Mouse (Mus musculus) ovary, adult 10 weeks (tissue): Measurements from ENCODE around the gene Dhx33. TPM values are rescaled to one million over a fixed set of nuclear protein-coding genes. Genes with fewer than 3 reads are reported as not detected.

Experiments
- polyA plus RNA-seq: library from polyadenylated mRNA; stranded (reverse); fragments of 350-450 nt; fragmentation: Illumina TruSeq; extraction: RNeasy Lipid Tissue Mini Kit (QIAGEN cat#74804); gene quantifications from one replicate; pipeline ENCODE4 v1.2.3, GENCODE M21; 2014

The Dhx33 gene
- polyA plus RNA-seq: 25.5 TPM

DNA sequence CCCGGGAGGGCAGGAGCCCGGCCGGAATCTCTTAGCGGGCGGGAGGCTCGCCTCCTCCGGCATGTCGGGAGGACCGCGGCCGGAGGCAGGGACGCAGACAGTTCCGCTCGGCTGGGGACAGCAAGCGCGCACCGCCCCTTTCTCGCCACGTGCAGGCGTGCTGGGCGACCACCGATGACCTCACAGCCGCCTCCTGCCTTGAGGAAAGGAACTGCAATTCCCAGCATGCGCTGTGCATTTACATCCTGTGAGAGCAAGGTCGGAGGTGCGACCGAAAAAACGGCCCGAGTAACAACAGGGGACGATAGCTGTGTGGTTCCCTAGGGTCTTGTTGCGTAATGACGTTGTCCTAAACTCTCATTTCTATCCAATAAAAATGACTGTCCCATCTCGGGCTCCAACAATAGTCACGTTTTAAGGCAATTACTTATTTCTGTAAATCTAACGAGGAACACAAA, at the start of gene Dhx33:
Gene Dhx33, minus strand, starts transcription at position 122 of the 458 bp plus-strand sequence.

DNA sequence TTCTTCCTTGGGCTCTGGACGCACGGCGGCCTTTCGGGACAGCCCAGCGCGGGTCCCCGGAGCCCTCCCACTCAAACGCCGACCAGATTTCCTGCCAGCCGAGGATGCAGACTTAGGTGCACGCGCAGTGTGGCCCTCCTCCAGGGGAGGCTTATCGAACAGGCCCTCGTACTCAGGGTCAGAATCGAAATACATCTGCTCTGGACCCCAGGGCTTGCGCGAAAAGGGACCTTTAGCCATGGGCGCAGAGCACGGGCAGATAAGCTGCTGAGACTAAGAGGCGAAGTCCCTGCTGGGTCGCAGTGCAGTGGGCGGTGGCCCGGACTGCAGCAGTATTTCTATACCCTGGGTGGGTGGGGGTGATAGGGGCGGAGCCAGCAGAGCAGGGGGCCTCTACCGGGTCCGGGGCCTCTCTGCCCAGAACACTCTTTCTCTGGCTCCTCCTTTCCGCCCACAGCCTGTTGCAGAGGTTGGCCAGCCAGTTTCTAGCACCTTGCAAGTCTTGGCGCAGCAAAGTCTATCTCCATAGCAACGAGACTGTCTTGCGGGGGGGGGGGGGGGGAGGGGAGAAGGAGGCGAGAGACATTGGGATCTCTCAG, 29.0 kb upstream of the Dhx33 start, which contains the start of gene 6330403K07Rik:
Gene 6330403K07Rik, minus strand, starts transcription at position 351 of the 599 bp plus-strand sequence.

DNA sequence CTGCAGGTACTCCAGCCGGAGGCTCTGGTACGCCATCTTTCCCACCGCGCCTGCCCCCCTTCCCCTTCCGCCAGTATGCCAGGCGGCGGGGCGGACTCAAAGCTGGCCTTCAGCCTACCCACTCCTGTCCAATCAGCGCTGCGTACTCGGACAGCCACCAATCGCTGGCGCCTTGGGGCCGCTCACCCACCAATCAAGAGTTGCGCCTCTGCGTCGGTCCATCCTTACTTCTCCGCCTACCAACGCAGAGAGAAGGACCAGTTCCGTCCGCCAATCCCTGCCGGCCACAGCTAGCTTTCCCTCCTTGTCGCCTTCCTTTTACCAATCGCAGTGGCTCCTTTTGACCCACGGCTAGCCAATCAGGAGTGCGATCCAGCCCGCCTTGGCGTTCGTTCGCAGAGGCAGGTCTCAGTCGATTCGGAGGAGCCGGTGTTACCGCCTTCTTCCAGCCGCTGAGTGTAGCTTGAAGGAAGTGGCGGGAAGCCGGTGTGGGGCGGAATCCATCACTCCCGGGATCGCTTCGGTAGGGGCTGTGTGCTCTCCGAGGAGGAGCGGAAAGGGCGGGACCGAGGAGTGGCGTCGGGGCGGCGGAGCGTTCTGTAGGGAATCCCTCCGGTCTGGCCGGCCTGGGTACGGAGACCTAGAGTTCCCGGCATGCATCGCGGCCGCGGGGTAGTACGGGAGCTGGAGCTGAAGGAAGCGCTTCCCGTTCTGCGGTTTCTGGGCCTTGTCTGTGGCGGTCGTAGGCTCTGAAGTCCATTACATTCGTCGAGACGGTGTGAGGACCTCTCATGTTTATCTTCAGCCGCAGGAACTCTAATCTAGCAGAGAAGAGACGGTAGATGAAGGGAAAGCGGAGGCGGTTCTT, 15.2 kb upstream of the Dhx33 start, which contains the start of the genes Mis12 and Derl2:
Gene Mis12, plus strand, starts transcription at position 411 of the 868 bp plus-strand sequence.
Gene Derl2, minus strand, starts transcription at position 641 of the 868 bp plus-strand sequence.

DNA sequence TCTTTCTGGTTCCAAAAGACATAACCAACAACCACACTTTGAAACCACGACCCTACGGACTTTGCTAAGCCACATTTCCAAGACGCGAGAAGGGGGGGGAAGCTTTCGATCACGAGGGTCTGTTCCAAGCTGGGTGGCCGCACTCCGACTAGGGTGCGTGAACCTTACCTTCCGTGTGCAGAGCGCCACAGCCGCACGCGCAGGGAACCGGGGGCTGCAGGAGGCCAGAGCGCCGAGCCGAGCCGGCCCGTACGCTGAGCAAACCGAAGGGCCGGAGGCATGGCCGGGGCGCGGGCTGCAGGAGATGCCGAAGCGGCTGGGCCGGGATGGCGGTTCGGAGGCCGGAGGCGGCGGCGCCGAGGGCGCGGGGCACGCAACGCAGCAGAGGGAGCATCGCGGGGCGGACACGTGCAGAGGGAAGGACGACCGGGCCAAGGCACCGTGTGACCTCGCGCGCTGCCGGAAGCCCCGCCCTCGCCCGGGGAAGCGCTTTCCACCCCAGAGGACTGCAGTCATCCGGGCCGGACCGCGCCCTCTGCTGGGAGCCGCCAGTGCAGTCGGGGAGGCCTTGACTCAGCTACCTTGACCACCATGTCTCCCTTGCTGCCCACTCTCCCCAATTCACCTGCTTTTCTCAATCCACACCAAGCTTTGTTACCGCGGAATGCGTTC, 21.5 kb downstream of the Dhx33 start, which contains the start of gene C1qbp:
Gene C1qbp, minus strand, starts transcription at position 470 of the 672 bp plus-strand sequence.

DNA sequence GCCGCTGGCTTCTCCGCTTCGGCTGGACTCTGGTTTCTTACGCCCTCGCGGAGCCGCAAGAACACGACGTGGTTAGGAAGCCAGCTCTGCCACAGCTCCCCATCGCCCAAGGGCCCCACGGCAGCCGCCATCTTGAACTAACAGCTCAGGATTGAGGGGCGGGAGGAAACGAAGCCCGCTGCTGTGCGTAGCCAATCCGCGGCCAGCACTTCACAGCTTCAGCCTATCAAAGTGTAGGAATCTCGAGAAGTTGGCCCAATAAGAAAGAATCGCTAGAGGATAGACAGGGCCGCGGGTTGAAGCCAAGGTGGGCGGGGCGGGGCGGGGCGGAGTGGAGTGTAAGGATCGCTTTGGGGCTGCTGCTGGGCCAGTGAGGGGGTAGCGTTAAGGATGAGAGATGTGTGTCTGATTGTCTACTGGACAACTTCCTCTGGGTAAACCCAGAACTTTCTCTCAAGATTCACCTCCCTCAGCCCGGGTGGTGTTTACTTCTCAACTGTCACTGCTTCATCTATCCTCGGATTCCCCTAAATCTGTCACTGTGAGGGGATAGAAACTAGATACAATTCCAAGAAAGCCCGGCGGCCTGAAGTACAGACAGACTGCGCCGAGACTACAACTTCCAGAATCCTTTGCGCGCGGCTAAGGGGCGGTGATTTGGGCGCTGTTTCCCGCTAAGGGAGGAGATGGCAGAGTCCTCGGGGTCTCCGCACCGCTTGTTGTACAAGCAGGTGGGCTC, 34.2 kb downstream of the Dhx33 start, which contains the start of the genes Nup88 and Rpain:
Gene Nup88, minus strand, starts transcription at position 153 of the 739 bp plus-strand sequence.
Gene Rpain, plus strand, starts transcription at position 393 of the 739 bp plus-strand sequence.

Other genes with a start within 250 kb of the Dhx33 start
- 4.5 TPM for gene Zfp3, start 240.2 kb downstream of the Dhx33 start, polyA plus RNA-seq
- not detected for gene Scimp, start 191.9 kb downstream of the Dhx33 start, polyA plus RNA-seq
- 120 TPM for gene Rabep1, start 159.7 kb downstream of the Dhx33 start, polyA plus RNA-seq
- gene Nup88, start 34.5 kb downstream of the Dhx33 start, polyA plus RNA-seq: 172 TPM
- 7.9 TPM for gene Rpain, start 34.2 kb downstream of the Dhx33 start, polyA plus RNA-seq
- 216 TPM for gene C1qbp, start 21.4 kb downstream of the Dhx33 start, polyA plus RNA-seq
- gene Mis12, start 15.2 kb upstream of the Dhx33 start, polyA plus RNA-seq: 96.5 TPM
- gene Derl2, start 15.4 kb upstream of the Dhx33 start, polyA plus RNA-seq: 100 TPM
- 8.9 TPM for gene 6330403K07Rik, start 29.1 kb upstream of the Dhx33 start, polyA plus RNA-seq
- 0.31 TPM for gene Nlrp1a, start 140.3 kb upstream of the Dhx33 start, polyA plus RNA-seq
- 0.23 TPM for gene Nlrp1b, start 226.3 kb upstream of the Dhx33 start, polyA plus RNA-seq